Mouse (Mus musculus): ENCODE results near the gene Mymx. TPM values are rescaled to one million over a fixed set of nuclear protein-coding genes. Genes with fewer than 3 reads are reported as not detected.

The Mymx gene
- polyA plus RNA-seq, 2 experiments = 37.8 to 53.5 TPM

DNA sequence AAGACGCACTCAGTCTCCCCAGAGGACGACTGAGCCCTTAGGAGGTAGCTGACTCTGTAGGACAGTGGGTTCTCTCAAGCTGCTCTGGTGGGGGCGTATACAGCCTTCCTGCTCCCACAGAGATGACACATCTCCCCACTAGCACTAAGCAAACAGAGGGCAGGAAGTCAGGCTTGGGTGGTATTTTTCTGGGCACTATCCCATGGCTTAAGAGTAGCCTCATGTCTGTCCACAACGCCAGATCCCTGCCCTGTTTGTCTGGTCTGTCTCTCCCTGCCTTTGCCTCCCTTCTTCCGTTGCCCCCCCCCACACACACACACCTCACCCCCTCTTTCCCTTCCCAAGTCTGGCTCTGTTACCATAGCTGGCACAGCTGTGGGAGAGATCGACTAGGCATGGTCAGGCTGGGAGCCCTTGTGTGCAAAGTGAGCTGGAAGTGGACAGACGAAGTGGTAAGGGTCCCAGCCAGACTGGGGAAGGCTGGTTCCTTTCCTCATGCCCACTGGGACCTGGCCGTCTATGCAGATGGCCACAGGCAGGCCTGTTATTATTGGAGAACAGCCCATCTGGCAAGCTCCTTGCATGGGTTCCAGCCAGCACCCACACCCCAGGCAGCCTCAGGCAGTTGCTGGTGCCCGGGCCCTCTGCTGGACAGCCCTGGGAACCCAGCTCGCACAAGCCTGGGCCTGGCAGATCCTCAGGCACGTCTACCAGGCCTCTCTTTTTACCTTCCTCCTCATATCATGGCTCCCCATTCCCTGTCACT, 5.1 kb downstream of the Mymx start:
- peaks cover 43% of the 10 kb centered on the region for H3K4me1 ChIP-seq (ENCODE audit: control insufficient read depth, insufficient read depth, low read length)

DNA sequence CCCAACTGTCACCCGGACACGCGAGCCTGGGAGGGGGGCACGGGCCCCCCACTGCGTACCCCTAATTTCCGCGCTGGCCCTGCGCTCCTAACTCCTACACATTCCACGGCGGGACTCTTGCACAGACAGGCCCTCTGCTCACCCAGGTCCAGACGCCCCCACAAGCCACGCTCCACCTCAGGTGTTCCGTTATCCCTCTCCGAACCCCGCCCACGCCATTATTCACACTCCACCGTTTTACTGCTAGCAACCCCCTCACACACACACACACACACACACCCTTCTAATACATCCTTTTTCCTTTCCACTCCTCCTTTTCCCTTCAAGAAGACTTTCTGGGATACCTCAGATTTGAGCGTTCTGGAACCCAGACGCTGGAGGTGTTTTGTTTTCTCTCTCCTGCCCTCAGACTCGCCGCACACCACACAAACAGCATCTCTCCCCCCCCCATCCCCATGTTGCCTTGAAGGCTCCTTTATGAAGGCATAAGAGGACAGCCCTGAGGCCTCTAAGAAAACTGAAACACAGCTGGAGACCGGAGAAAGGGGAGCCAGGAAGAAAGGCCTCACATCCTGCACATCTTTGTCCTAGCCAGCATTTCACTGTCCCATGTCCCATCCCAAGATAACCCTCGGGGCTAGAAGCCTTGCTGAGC, 6.0 kb downstream of the Mymx start:
- H3K4me1 ChIP-seq (ENCODE audit: control insufficient read depth, insufficient read depth, low read length) = peaks cover 48% of the 10 kb centered on the region
- WGBS = 7% methylated on average over 19 of the region's 23 CpGs

More for the DNA sequence above, 5.1 kb downstream of the Mymx start:
- H3K27ac ChIP-seq (replicated peaks; ENCODE audit: low read depth, low read length) = peak overlapping the region; percentile 19; the same call in 1 of the 2 replicates
- no peaks in the 10 kb centered on the region for H3K36me3 ChIP-seq (ENCODE audit: control insufficient read depth, insufficient read depth, low read length)
- WGBS = 28% methylated on average over 11 of the region's 11 CpGs
- H3K4me2 ChIP-seq (replicated peaks; ENCODE audit: low read depth, low read length, severe bottlenecking) = peak overlapping the region; percentile 88; the same call in 1 of the 2 replicates
- H3K9me3 ChIP-seq (ENCODE audit: control insufficient read depth, low read length) = no peaks in the 10 kb centered on the region
- no peak for TF ChIP-seq POLR2A (IDR thresholded peaks at IDR 0.05; ENCODE audit: borderline replicate concordance, extremely low read depth, insufficient read depth, insufficient read length)
- peak; percentile 38; the same call in 1 of the 2 replicates for ATAC-seq (ENCODE audit: low FRiP score, low read depth)
- H3K4me3 ChIP-seq (replicated peaks; ENCODE audit: low read length) = no peak overlapping the region
- DNase-seq (ENCODE audit: low spot score) = no peak
- H3K9ac ChIP-seq (ENCODE audit: low read depth, low read length, severe bottlenecking) = 0 out of 2 replicates have a peak overlapping the region, but pooled peaks have one; percentile 55
- H3K27me3 ChIP-seq (ENCODE audit: control insufficient read depth, insufficient read depth, low read length) = 0 out of 2 replicates have a peak, but pooled peaks cover 17% of the 10 kb centered on the region

GRCm38 (mm10) chr17:45594881-45595735, 6.8 kb downstream of the Mymx start:
- no peaks in the 10 kb centered on the region for H3K36me3 ChIP-seq (ENCODE audit: control insufficient read depth, insufficient read depth, low read length)
- peak overlapping the region; percentile 88 for H3K4me2 ChIP-seq (replicated peaks; ENCODE audit: low read depth, low read length, severe bottlenecking)
- peaks cover 48% of the 10 kb centered on the region for H3K4me1 ChIP-seq (ENCODE audit: control insufficient read depth, insufficient read depth, low read length)
- no peaks in the 10 kb centered on the region for H3K9me3 ChIP-seq (ENCODE audit: control insufficient read depth, low read length)
- H3K9ac ChIP-seq (ENCODE audit: low read depth, low read length, severe bottlenecking) = peak overlapping the region; percentile 55
- 3% methylated on average over 52 of the region's 58 CpGs for WGBS
- 0 out of 2 replicates have a peak, but pooled peaks cover 2% of the 10 kb centered on the region for H3K27me3 ChIP-seq (ENCODE audit: control insufficient read depth, insufficient read depth, low read length)
- peak overlapping the region; percentile 47 for H3K4me3 ChIP-seq (replicated peaks; ENCODE audit: low read length)
- TF ChIP-seq POLR2A (IDR thresholded peaks at IDR 0.05; ENCODE audit: borderline replicate concordance, extremely low read depth, insufficient read depth, insufficient read length) = 0 out of 2 replicates have a peak, but pooled peaks have one; percentile 24
- ATAC-seq (ENCODE audit: low FRiP score, low read depth) (peak; percentile 82), DNase-seq (ENCODE audit: low spot score) (peak; percentile 63)
- H3K27ac ChIP-seq (replicated peaks; ENCODE audit: low read depth, low read length) = no peak overlapping the region

More for the DNA sequence above, 6.0 kb downstream of the Mymx start:
- no peak for TF ChIP-seq POLR2A (IDR thresholded peaks at IDR 0.05; ENCODE audit: borderline replicate concordance, extremely low read depth, insufficient read depth, insufficient read length)
- no peaks in the 10 kb centered on the region for H3K9me3 ChIP-seq (ENCODE audit: control insufficient read depth, low read length)
- H3K27me3 ChIP-seq (ENCODE audit: control insufficient read depth, insufficient read depth, low read length) = 0 out of 2 replicates have a peak, but pooled peaks cover 9% of the 10 kb centered on the region
- ATAC-seq (ENCODE audit: low FRiP score, low read depth) = peak; percentile 27; the same call in 1 of the 2 replicates
- no peaks in the 10 kb centered on the region for H3K36me3 ChIP-seq (ENCODE audit: control insufficient read depth, insufficient read depth, low read length)
- H3K4me2 ChIP-seq (replicated peaks; ENCODE audit: low read depth, low read length, severe bottlenecking) = peak overlapping the region; percentile 88
- H3K27ac ChIP-seq (replicated peaks; ENCODE audit: low read depth, low read length) = peak overlapping the region; percentile 52; the same call in 1 of the 2 replicates
- peak overlapping the region; percentile 47 for H3K4me3 ChIP-seq (replicated peaks; ENCODE audit: low read length)
- H3K9ac ChIP-seq (ENCODE audit: low read depth, low read length, severe bottlenecking) = peak overlapping the region; percentile 55
- DNase-seq (ENCODE audit: low spot score) = no peak

DNA sequence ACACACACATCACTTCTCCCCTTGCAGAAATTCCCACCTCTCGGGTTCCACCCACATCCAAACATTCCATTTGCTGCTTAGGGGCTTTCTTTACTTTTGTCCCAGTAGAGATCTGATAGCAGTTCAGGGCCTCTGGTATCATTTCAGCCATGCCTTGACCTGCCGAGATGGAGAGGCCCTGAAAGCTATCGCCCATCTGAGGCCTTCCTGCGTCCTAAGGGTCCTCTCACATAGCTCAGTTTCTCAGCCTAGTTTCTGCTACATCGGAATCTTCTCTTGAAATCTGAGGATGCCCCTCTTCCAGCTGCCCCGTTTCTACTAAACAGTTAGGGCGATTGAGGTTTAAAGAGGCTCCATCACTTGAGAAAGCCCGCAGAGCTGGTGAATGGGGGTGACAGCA, 7.7 kb downstream of the Mymx start:
- Histone ChIP-seq H3K4me2 (replicated peaks; ENCODE audit: low read depth, low read length, severe bottlenecking) (peak overlapping the region; percentile 88), H3K27ac (replicated peaks; ENCODE audit: low read depth, low read length) (no peak overlapping the region), H3K4me1 (ENCODE audit: control insufficient read depth, insufficient read depth, low read length) (peaks cover 48% of the 10 kb centered on the region), H3K9me3 (ENCODE audit: control insufficient read depth, low read length) (no peaks in the 10 kb centered on the region), H3K4me3 (replicated peaks; ENCODE audit: low read length) (peak overlapping the region; percentile 47), H3K36me3 (ENCODE audit: control insufficient read depth, insufficient read depth, low read length) (0 out of 2 replicates have a peak, but pooled peaks cover 7% of the 10 kb centered on the region), H3K9ac (ENCODE audit: low read depth, low read length, severe bottlenecking) (no peak overlapping the region), H3K27me3 (ENCODE audit: control insufficient read depth, insufficient read depth, low read length) (no peaks in the 10 kb centered on the region)
- 51% methylated on average over 8 of the region's 8 CpGs for WGBS
- ATAC-seq (ENCODE audit: low FRiP score, low read depth) = no peak
- no peak for DNase-seq (ENCODE audit: low spot score)
- TF ChIP-seq POLR2A (IDR thresholded peaks at IDR 0.05; ENCODE audit: borderline replicate concordance, extremely low read depth, insufficient read depth, insufficient read length) = no peak
